Mouse (Mus musculus): ENCODE results near the gene Bin2.

DNA sequence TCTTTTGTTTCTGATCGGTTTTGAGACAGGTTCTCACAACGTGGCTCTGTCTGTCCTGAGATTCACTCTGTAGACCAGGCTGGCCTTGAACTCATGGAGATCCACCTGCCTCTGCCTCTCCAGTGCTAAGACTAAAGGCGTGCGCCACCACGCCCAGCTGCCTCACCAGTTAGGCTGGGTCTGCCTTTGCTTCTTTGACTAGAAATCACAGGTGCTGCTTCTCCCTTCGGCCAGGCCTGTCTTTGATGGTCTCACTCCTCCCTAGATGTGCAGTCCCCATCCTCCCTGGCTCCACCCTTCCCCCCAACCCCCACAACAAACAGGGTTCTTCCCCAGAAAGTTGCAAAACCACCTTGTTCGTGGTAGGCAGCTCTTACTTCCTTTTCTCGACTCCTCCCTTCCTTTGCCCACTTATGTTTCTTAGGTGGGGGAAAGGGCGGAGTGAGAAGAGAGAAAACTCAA lies 4.5 kb downstream of the Bin2 start:
- TF ChIP-seq CTCF (IDR thresholded peaks at IDR 0.05) (no peak), EP300 (IDR thresholded peaks at IDR 0.05) (no peak)

Measured in lung, postnatal 0 days (tissue).